Mouse (Mus musculus) C2C12 (cell line): ENCODE measurements around the gene Gtsf2. TPM values are rescaled to one million over a fixed set of nuclear protein-coding genes. Genes with fewer than 3 reads are reported as not detected.
"Not testable (repeated sequence)": the region's sequence is repeated elsewhere in the genome, so short reads cannot be mapped to it uniquely, and the experiment has no call there.

Experiments used
- H3K27me3 ChIP-seq: one replicate; pipeline ENCODE4 v1.6.1; 2011; ENCODE audit not compliant: control insufficient read depth, insufficient read depth, insufficient read length
- H3K36me3 ChIP-seq: one replicate; pipeline ENCODE4 v1.6.1; 2011; ENCODE audit not compliant: control insufficient read depth, insufficient read depth
- H3K4me3 ChIP-seq: one replicate; pipeline ENCODE4 v1.5.1; 2011; ENCODE audit warnings: mild to moderate bottlenecking, control low read depth; ENCODE audit not compliant: poor library complexity, insufficient read depth, severe bottlenecking
- H3K79me2 ChIP-seq: one replicate; pipeline ENCODE4 v1.6.1; 2011; ENCODE audit not compliant: control insufficient read depth, insufficient read depth
- H3K79me3 ChIP-seq: one replicate; pipeline ENCODE4 v1.6.1; 2011; ENCODE audit warnings: low read depth, control low read depth
- H3ac ChIP-seq: one replicate; pipeline ENCODE3; 2011; ENCODE audit warnings: low read depth; ENCODE audit not compliant: control insufficient read depth, insufficient read length
- CEBPB ChIP-seq: IDR thresholded peaks from one replicate; pipeline ENCODE4 v1.6.1; 2011; ENCODE audit warnings: low read depth, mild to moderate bottlenecking, control low read depth, moderate library complexity
- CTCF ChIP-seq: IDR thresholded peaks from one replicate; pipeline ENCODE4 v1.5.1; 2011; ENCODE audit not compliant: control insufficient read depth, insufficient read depth, insufficient read length
- FOSL1 ChIP-seq: IDR thresholded peaks from one replicate; pipeline ENCODE4 v1.8.0; 2011; ENCODE audit warnings: mild to moderate bottlenecking, low read length; ENCODE audit not compliant: poor library complexity, insufficient read depth, severe bottlenecking
- MAX ChIP-seq: IDR thresholded peaks from one replicate; pipeline ENCODE4 v1.6.1; 2011; ENCODE audit warnings: mild to moderate bottlenecking, control low read depth
- MYOD1 ChIP-seq: IDR thresholded peaks from one replicate; pipeline ENCODE4 v1.6.1; 2011; ENCODE audit warnings: low read depth; ENCODE audit not compliant: control insufficient read depth, insufficient read length
- MYOG ChIP-seq: IDR thresholded peaks from one replicate; pipeline ENCODE4 v1.6.1; 2011; ENCODE audit not compliant: control insufficient read depth, insufficient read length; ENCODE audit errors: extremely low read depth
- USF1 ChIP-seq: IDR thresholded peaks from one replicate; pipeline ENCODE4 v1.6.1; 2011; ENCODE audit warnings: low read depth, mild to moderate bottlenecking, control low read depth, moderate library complexity
- polyA plus RNA-seq: library from polyadenylated mRNA; unstranded; fragments of >200 nt; fragmentation: generic; extraction: Trizol; gene quantifications from one replicate; pipeline ENCODE4 v1.2.1, GENCODE M21; 2012; ENCODE audit warnings: missing spikeins

The Gtsf2 gene
- polyA plus RNA-seq, 1 experiment: not detected

DNA sequence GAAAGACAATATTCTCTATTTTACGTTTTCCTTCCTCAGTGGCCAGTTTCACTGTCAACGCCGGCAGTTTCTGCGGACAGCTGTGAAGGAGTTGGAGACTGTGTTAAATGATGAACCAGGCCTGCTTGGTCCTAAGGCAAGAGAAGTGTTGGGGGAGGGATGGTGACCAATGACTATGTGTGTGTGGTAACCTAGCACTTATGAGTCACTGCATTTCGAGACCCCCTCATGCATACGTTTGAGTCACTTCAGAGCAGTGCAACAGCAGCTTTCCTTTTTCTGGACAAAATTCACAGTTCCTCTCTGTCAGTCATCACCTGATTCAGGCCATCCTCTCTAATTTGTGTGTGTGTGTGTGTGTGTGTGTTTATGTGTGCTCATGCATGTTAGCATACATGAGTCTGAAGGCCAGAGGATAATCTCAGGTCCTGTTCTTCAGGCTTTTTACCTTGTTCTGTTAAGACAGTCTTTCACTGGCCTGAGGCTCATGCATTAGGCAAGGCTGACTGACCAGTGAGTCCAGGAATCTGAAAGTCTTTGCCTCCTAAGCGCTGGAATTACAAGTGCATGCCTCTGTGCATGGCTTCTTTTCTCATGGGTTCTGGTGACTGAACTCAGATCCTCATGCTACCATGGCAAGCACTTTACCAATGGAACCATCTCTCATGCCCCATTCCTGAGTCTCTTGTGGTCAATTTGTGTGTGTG, 23.4 kb upstream of the Gtsf2 start:
- TF ChIP-seq MYOD1 (peak; percentile 41), MAX (no peak)
- Histone ChIP-seq H3K4me3 (no peak overlapping the region), H3K27me3 (no peaks in the 10 kb centered on the region), H3ac (no peak overlapping the region), H3K79me3 (no peaks in the 10 kb centered on the region), H3K36me3 (no peaks in the 10 kb centered on the region), H3K79me2 (no peaks in the 10 kb centered on the region)

GRCm38 (mm10) chr15:103462539-103463261, 14.4 kb upstream of the Gtsf2 start:
- Histone ChIP-seq H3K4me3 (no peak overlapping the region), H3K79me3 (no peaks in the 10 kb centered on the region), H3K79me2 (no peaks in the 10 kb centered on the region), H3K36me3 (no peaks in the 10 kb centered on the region), H3ac (no peak overlapping the region), H3K27me3 (peaks cover 3% of the 10 kb centered on the region)
- TF ChIP-seq CTCF (no peak), FOSL1 (no peak), MAX (no peak), MYOD1 (no peak), CEBPB (no peak)

DNA sequence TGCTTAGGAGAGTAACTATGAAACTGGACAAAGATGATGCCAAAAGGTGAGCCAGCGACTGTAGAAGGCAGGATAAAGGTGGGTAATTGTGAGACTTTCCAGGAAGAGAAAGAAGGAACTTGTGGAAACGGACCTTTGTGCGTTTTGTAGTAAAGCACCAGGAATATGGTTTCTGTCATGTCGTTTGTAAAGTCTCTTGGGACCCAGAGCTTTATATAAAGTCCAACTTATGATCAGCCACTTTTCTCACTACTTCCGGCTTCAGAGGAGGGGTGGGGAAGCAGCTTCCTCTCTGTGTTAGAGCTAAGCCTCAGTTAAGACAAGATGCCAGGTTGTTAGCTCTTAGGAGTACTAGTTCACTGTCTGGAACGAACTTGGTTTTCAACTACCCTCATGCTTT, 6.2 kb upstream of the Gtsf2 start:
- Histone ChIP-seq H3K36me3 (no peaks in the 10 kb centered on the region), H3K27me3 (peaks cover 4% of the 10 kb centered on the region), H3ac (no peak overlapping the region), H3K79me2 (no peaks in the 10 kb centered on the region), H3K4me3 (no peak overlapping the region), H3K79me3 (no peaks in the 10 kb centered on the region)
- no peak for TF ChIP-seq FOSL1
- no peak for TF ChIP-seq MYOG
- no peak for TF ChIP-seq CEBPB
- TF ChIP-seq MAX: no peak
- no peak for TF ChIP-seq USF1
- TF ChIP-seq MYOD1: no peak
- no peak for TF ChIP-seq CTCF

- no peak within 1 kb of the TSS for H3K4me3 ChIP-seq
- H3K79me2 ChIP-seq: no peaks in the 10 kb centered on the region
- H3ac ChIP-seq: no peak within 1 kb of the TSS
- H3K79me3 ChIP-seq: no peaks in the 10 kb centered on the region
- H3K36me3 ChIP-seq: no peaks in the 10 kb centered on the region
- TF ChIP-seq MYOG (no peak), FOSL1 (no peak), MYOD1 (no peak), CEBPB (no peak), USF1 (no peak), CTCF (no peak), MAX (no peak)
- peaks cover 4% of the 10 kb centered on the region for H3K27me3 ChIP-seq
These were observed 5.4 kb upstream of the Gtsf2 start, which contains the start of gene Nckap1l for GRCm38 (mm10) chr15:103453551-103454218. TSS of gene Nckap1l (plus strand) at chr15:103453794.

- H3K4me3 ChIP-seq, H3K36me3 ChIP-seq, H3ac ChIP-seq, H3K79me2 ChIP-seq, H3K27me3 ChIP-seq, H3K79me3 ChIP-seq: not testable (repeated sequence)
These were observed 2.3 kb downstream of the Gtsf2 start for GRCm38 (mm10) chr15:103445966-103446365.

DNA sequence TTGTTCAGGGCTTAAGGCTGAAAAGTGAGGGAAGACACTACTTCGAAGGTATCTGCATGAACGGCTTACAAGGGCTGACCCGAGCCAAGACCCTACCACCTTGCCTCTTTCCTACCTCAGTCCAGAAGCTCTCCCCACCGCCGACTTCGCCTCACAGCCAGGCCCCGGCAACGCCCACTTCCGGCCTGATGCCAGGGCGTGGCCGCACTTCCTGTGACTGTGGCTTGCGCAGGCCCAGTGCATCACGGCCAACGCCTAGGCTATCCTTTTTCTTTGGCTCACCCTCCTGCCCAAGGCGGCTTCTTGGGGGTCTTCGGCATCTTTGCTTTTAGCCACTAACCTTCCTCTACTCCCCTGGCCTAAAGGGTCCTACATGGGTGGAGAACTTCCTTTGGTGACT, 18.0 kb downstream of the Gtsf2 start, which contains the start of gene Gtsf1:
Gene Gtsf1 (minus strand): TSS at position 230 of the 400 bp plus-strand sequence.
- H3ac ChIP-seq: no peak within 1 kb of the TSS
- H3K4me3 ChIP-seq: no peak within 1 kb of the TSS
- H3K79me3 ChIP-seq: no peaks in the 10 kb centered on the region
- no peaks in the 10 kb centered on the region for H3K36me3 ChIP-seq
- no peaks in the 10 kb centered on the region for H3K27me3 ChIP-seq
- H3K79me2 ChIP-seq: no peaks in the 10 kb centered on the region
- TF ChIP-seq CEBPB (no peak), MYOD1 (no peak), FOSL1 (no peak), MAX (no peak), USF1 (no peak), CTCF (no peak)
